Mouse (Mus musculus) frontal cortex, adult (tissue): ENCODE measurements at regions not wholly inside any gene's neighbourhood (a gene's known extent, or its start where the extent isn't known, plus 50 kb on each side); places are given as distances from the start of the nearest gene placed in this dataset.

Experiments
- ATAC-seq: cut with Nextera tagmentation; 2 replicates; pipeline ENCODE4 v1.9.2; 2017; ENCODE audit warnings: mild to moderate bottlenecking, moderate library complexity, mixed read lengths; ENCODE audit not compliant: low TSS enrichment

DNA sequence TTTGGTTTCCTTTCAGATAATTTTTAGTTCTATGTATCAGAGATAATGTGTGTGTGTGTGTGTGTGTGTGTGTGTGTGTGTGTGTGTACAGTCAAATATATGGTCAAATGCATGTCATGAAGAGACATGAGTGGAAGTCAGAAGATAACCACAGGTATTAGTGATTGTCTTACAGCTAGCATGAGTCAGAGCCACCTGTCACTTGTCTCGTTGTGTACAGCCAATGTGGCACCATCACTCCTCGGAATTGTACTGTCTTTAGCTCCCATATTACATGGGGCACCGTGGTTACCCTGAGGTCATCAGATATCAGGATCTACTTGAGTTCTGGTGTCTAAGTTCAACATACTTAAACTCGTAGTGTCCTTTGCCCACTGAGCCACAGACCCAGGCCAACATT lies 816.0 kb upstream of the Ctnnd2 start:
- ATAC-seq, result no peak

DNA sequence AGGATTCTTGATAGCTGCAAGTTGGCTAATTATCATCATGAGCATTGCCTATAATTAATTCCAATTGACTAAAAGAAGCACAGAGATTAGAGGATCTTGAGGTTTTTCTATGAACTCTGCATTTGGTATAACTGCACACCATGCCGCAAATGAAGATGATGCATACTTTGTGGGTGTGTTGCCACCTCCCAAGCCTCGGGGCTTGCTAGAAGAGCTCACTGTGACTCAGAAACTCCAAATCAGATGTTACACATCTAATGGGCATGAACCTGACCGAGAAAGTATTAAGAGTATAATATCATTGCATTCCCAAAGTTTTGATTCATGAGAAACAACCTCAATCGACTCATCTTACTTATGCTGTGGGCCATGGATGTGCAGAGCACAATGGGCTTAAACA lies 772.5 kb upstream of the Ctnnd2 start:
- peak; percentile 23; the same call in 1 of the 2 replicates for ATAC-seq

DNA sequence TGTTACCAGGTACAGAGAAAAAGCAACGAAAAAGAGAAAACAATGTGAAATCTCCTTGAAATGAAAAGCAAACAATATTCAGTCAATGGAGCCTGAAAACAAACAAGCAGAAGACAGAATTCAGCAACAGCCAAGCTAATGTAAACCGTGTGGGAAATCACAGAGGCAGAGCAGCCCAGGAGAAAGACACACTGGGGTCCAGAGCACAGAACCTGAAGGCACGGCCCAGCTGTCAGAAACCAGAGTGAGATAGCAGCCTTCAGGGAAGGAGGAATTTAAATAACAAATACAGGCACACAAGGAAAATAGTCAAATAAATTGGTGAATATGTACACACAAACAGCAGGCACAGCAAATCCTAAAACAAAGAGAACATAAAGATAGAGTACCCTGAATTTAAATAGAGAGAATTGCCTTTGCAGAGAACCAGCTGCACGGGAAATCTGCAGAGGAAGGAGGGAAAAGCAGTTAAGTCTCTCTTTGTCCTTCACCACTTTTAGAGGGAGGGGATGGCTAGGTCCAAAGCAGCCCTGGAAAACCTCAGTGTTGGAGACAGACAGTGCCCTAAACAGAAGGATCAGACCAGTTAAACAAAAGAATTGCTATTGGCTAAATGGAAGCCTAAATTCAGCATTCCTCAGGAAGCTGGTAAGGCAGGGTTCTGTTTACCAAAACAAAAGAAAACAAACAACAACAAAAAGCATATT lies 739.2 kb upstream of the Ctnnd2 start:
- no peak for ATAC-seq

DNA sequence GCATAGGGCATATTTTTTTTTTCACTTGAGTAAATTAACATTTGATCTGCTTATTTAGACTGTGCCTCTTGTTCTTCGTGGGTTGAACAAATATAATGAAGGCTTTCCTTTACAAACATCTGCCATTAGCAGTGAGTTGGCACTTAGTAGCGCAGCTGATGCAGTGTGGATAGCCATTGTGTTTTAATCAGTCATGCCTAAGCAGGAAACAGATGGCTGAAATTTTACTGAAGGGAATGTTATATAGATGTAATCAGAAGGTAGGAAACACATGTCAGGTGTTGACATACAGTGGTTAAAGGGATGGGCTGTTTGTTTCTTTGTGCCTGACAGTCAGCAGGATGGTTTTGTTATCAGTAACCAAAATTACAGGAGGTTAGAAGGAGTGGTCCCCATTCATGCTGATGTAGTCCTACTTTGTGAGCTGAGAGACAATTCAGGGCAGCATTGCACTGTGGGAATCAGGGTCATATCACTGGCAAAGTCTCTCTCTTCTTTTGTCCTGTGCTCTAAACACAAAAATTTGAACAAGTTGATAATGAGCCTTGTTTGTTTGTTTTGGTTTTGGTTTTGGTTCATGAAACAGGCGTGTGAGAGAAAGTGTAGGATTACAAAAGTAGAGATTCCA lies 734.6 kb upstream of the Ctnnd2 start:
- no peak for ATAC-seq

DNA sequence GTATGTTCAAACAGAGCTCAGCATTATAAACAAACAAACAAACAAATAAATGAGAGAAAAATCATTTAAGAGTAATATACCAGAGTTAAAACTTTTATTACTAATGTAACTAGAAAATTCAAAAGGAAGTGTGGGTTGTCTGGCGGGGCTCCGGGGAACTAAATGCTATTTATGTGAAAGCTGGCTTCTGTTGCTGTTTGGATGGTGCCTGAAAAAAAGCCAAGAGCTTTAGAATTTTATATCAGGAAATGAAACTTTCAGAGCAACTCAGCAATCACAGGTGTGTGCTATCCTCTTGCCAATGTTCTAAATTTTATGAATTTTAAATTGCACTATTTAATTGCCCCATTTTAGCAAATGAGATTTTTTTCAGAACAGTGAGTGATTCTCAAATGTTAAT lies 724.5 kb upstream of the Ctnnd2 start:
- no peak for ATAC-seq

DNA sequence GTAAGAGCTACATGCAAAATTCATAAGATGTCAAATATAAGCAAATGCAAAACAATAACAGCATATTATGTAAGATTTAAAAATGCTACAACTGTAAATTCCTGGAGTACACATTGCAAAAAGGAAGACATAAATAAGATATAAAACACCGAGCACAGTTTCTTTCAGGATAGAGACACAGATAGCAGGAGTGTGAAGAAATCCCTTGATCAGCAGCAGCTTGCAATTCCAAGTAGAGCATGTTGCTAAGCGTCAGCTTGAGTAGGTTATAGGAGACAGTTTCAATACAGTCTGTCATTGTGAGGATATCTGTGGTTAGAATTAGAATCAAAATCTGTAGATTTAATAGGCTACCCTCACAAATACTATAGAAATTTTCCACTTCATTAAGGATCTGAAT lies 687.3 kb upstream of the Ctnnd2 start:
- peak; percentile 90 for ATAC-seq

DNA sequence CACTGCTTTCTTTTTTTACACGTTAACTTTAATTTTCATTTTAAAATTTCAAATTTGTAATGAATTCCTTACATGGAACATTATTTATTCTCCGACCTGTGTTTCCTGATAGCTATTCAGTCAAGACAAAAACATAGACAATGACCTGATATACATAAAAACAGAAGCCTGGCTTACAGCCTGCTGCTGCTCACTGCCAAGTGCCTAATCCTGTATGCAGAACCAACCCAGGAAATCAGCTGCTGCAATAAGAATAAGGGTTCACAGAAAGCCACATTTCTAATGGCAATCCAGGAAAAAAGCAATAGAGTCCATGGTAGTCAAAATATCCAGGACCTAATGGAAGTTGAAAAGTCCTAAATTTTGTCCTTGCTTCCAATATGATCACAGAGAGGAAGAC lies 642.4 kb upstream of the Ctnnd2 start:
- ATAC-seq, result no peak

DNA sequence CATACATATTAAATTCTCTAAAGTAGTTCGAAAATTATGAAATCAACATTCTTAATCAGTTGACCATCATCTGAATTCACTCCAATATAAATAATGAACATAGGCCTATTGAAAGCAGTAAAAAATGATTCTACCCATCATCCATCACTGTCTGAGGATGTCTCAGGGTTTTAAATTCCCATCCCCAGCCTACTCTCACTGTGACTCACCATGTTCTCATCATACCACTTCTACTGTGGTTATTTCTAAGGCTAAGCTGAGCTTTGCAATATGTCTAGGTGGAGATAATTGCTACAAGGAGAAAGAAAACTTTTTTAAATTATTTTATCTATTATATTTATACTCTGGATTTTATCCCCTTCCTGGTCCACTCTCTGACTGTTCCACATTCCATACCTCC lies 604.0 kb upstream of the Ctnnd2 start:
- ATAC-seq, result no peak
